ENCODE assay signal across 18 mouse cellular contexts in genomic region chr12:84614524-84614923, GRCm38 (mm10). TPM values are rescaled to one million over a fixed set of nuclear protein-coding genes. Genes with fewer than 3 reads are reported as not detected.
DNase-seq lines count a peak whose midpoint lies in the region; TF ChIP-seq lines count a peak whose summit lies in the region.
"Had no signal": no experiment of that assay in that cellular context is flagged by ENCODE, and none has a peak within 500 bp of the region (broad histone marks: within the 10 kb centered on the region; RNA-seq: fewer than 3 reads in every experiment).

No protein-coding gene starts in this region.

- DNase-seq in left cerebral cortex, adult 18-20 months (ENCODE audit: low spot score in 2 of 2): peak; percentile 63 to 64
- no peak for DNase-seq in left cerebral cortex, adult 11 months (ENCODE audit: low spot score)
- peak; percentile 13 for DNase-seq in lung, postnatal 14 days
- no peak for DNase-seq in gastrocnemius, postnatal 10 days
- no peak for DNase-seq in embryonic facial prominence, embryonic 10.5 days (ENCODE audit: low spot score)
- DNase-seq in cerebellum, adult 9-11 months: no peak
- DNase-seq: cerebellum, postnatal 25 days; gastrocnemius, postnatal 25 days; heart, postnatal 14 days; kidney, postnatal 4 days; midbrain, embryonic 14.5 days; thymus, adult 2 months had no signal

- H3K4me1 ChIP-seq in E14TG2a.4 (replicated peaks; ENCODE audit: low read depth, low read length): peaks cover 72% of the 10 kb centered on the region
- peaks cover 22% of the 10 kb centered on the region for H3K4me1 ChIP-seq in bone marrow macrophage, adult 2 months (ENCODE audit: control insufficient read depth, insufficient read depth, low read length)
- peaks cover 17% of the 10 kb centered on the region for H3K4me1 ChIP-seq in embryonic facial prominence, embryonic 10.5 days

- peak overlapping the region; percentile 68 for H3K4me3 ChIP-seq in E14TG2a.4 (replicated peaks; ENCODE audit: low read length)
- peak overlapping the region; percentile 18; the same call in 1 of the 2 replicates for H3K4me3 ChIP-seq in bone marrow macrophage, adult 2 months (ENCODE audit: insufficient read depth, low read length)
- H3K4me3 ChIP-seq in embryonic facial prominence, embryonic 10.5 days: no peak overlapping the region
- H3K4me3 ChIP-seq: embryonic facial prominence, embryonic 15.5 days had no signal

- H3K9me3 ChIP-seq in E14TG2a.4 (ENCODE audit: low read length): no peaks in the 10 kb centered on the region
- H3K9me3 ChIP-seq in embryonic facial prominence, embryonic 10.5 days: no peaks in the 10 kb centered on the region
- H3K9me3 ChIP-seq: embryonic facial prominence, embryonic 15.5 days had no signal

- 83% methylated on average over 7 of the region's 7 CpGs for WGBS in embryonic facial prominence, embryonic 10.5 days

- no peak for TF ChIP-seq POLR2A in bone marrow macrophage, adult 2 months (IDR thresholded peaks at IDR 0.05; ENCODE audit: borderline replicate concordance, low read depth, low read length)

- H3K36me3 ChIP-seq in E14TG2a.4 (ENCODE audit: insufficient read depth, low read length): peaks cover 32% of the 10 kb centered on the region
- H3K36me3 ChIP-seq in embryonic facial prominence, embryonic 10.5 days (replicated peaks): peaks cover 11% of the 10 kb centered on the region

- H3K27ac ChIP-seq in bone marrow macrophage, adult 2 months (ENCODE audit: insufficient read depth, low read depth, low read length): peak overlapping the region; percentile 83
- no peak overlapping the region for H3K27ac ChIP-seq in embryonic facial prominence, embryonic 10.5 days (replicated peaks)
- H3K27ac ChIP-seq: embryonic facial prominence, embryonic 15.5 days had no signal

- no peaks in the 10 kb centered on the region; the same call in 1 of the 2 replicates for H3K27me3 ChIP-seq in E14TG2a.4 (ENCODE audit: insufficient read depth, low read length)
- no peaks in the 10 kb centered on the region for H3K27me3 ChIP-seq in embryonic facial prominence, embryonic 10.5 days (replicated peaks; ENCODE audit: low read depth, poor library complexity, severe bottlenecking)
- H3K27me3 ChIP-seq: embryonic facial prominence, embryonic 15.5 days had no signal

- TF ChIP-seq CTCF in E14TG2a.4 (conservative IDR thresholded peaks at IDR 0.05; ENCODE audit: low read length): no peak
- TF ChIP-seq CTCF in bone marrow macrophage, adult 2 months (IDR thresholded peaks at IDR 0.05; ENCODE audit: low read depth, low read length): no peak

RNA-seq across cellular contexts. Expression of gene Abcd4, which starts 2.7 kb away (rescaled TPM):
- 10 to 100 TPM in 1 of 2 experiments, 1 to 10 TPM in 1; 7.9 to 10.2 TPM for total RNA-seq in left cerebral cortex, adult 18-20 months (2021)
- 12.6 and 18.6 TPM in 2 replicates for polyA plus RNA-seq in bone marrow macrophage, adult 2 months (2012; ENCODE audit: insufficient read depth, insufficient read length, missing spikeins)
- total RNA-seq in gastrocnemius, postnatal 10 days (2021): 1 to 10 TPM; 4.4 to 5.2 TPM
- 12.7 and 13.6 TPM in 2 replicates for polyA plus RNA-seq in embryonic facial prominence, embryonic 10.5 days (2016; fragmentation: Nextera tagmentation; extraction: Ambion mirVana)

RNA-seq across cellular contexts. Expression of gene Vrtn, which starts 26.3 kb away (rescaled TPM):
- not detected for total RNA-seq in left cerebral cortex, adult 18-20 months (2021)
- polyA plus RNA-seq in bone marrow macrophage, adult 2 months (2012; ENCODE audit: insufficient read depth, insufficient read length, missing spikeins): not detected in 2 replicates
- not detected for total RNA-seq in gastrocnemius, postnatal 10 days (2021)
- not detected in 2 replicates for polyA plus RNA-seq in embryonic facial prominence, embryonic 10.5 days (2016; fragmentation: Nextera tagmentation; extraction: Ambion mirVana)
- total RNA-seq: gastrocnemius, postnatal 25 days; heart, postnatal 14 days had no signal
- polyA plus RNA-seq: liver, embryonic 16.5 days; midbrain, embryonic 14.5 days; neural tube, embryonic 14.5 days had no signal

RNA-seq across cellular contexts. Expression of gene Vsx2, which starts 45.0 kb away (rescaled TPM):
- under 1 TPM; 0.26 to 0.35 TPM for total RNA-seq in left cerebral cortex, adult 18-20 months (2021)
- polyA plus RNA-seq in bone marrow macrophage, adult 2 months (2012; ENCODE audit: insufficient read depth, insufficient read length, missing spikeins): not detected in 2 replicates
- under 1 TPM in 1 of 2 experiments, not detected in 1; 0.07 TPM for total RNA-seq in gastrocnemius, postnatal 10 days (2021)
- 2.8 and 3.2 TPM in 2 replicates for polyA plus RNA-seq in embryonic facial prominence, embryonic 10.5 days (2016; fragmentation: Nextera tagmentation; extraction: Ambion mirVana)
- total RNA-seq: ES-E14; gastrocnemius, postnatal 25 days had no signal
- polyA plus RNA-seq: liver, embryonic 16.5 days had no signal

Comparison
In these comparisons a context has a peak if more than half of its experiments do, and no peak if none do; other contexts are left out.
1. DNase-seq: peak in left cerebral cortex, adult 18-20 months (2 of 2) and lung, postnatal 14 days (single experiment); none in left cerebral cortex, adult 11 months (single experiment), gastrocnemius, postnatal 10 days (single experiment), embryonic facial prominence, embryonic 10.5 days (single experiment) and cerebellum, adult 9-11 months (single experiment).